Mouse (Mus musculus): Measurements from ENCODE around the gene Ist1.

DNA sequence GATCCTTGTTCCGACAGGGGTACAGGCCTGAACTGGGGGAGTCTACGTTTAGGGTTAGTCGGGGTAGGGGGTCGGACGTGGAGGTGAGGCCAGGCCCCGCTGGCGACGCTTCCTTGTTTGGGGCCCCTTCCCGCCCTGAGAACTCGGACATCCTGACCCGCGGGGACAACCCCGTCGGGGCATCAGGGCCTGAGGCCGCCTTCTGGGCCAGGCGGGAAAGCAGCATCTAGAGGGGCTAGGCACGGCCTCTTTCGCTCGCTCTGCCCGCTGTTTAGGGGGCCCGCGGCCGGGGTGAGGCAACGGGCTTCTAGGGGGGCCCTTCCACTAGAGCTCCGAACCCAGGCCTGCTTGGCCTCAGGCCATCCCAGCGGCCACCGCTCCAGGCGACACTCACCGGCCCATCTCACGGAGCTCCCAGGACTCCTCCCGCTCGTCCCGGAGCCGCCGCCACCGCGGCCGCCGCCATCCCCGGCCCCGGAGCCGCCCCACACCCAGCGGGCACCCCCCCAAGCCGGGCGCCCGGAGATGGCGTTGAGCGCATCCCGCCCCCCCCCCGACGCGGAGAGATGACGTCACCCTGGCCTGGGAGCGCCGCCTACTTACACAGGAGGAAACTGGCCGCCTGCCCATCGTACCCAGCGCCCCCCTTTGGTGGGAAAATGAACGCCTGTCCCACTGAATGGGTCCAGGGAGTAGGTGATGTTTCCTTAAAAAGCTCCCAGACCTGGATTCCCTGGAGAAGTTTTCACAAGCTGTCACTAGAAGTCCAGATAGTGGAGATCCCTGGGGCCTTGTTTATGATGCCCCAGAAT lies 44.4 kb upstream of the Ist1 start, which contains the start of gene Atxn1l:
- TF ChIP-seq CTCF (IDR thresholded peaks at IDR 0.05; ENCODE audit: extremely low read depth, insufficient read length, insufficient replicate concordance, low read depth, low read length) (peak; percentile 61; the same call in 1 of the 2 replicates), POLR2A (IDR thresholded peaks at IDR 0.05; ENCODE audit: low read depth, low read length) (peak; percentile 12)
